Mouse (Mus musculus): ENCODE data around the gene Topors.

DNA sequence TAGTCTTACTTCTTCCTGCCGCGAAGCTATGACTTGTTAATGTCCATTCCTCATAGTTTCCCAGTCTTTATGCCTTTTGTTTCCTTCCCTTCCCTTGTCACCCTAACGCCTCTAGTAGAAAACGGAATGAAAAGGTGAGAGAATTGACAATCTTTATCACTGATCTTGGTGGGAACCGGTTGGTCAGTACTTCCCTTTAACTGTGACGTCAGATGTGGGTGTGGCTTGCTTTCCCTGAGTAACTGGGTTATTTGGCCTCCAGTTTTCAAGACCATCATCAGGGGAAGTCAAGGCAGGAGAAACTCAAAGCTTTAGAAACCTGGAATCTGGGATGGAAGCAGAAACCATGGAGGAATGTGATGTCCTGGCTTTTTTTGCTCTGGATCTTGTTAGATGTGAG is 27.7 kb downstream of the Topors start:
- TF ChIP-seq POLR2A (IDR thresholded peaks at IDR 0.05; ENCODE audit: borderline replicate concordance, control insufficient read depth, low read depth, low read length): no peak
- TF ChIP-seq CTCF (IDR thresholded peaks at IDR 0.05; ENCODE audit: control insufficient read depth, insufficient read depth, low read length): no peak
